Mouse (Mus musculus): ENCODE data around the gene Gpr171. TPM values are rescaled to one million over a fixed set of nuclear protein-coding genes. Genes with fewer than 3 reads are reported as not detected.

Gene Gpr171
- polyA plus RNA-seq, 1 experiment from 2014 or later: 1.1 TPM

DNA sequence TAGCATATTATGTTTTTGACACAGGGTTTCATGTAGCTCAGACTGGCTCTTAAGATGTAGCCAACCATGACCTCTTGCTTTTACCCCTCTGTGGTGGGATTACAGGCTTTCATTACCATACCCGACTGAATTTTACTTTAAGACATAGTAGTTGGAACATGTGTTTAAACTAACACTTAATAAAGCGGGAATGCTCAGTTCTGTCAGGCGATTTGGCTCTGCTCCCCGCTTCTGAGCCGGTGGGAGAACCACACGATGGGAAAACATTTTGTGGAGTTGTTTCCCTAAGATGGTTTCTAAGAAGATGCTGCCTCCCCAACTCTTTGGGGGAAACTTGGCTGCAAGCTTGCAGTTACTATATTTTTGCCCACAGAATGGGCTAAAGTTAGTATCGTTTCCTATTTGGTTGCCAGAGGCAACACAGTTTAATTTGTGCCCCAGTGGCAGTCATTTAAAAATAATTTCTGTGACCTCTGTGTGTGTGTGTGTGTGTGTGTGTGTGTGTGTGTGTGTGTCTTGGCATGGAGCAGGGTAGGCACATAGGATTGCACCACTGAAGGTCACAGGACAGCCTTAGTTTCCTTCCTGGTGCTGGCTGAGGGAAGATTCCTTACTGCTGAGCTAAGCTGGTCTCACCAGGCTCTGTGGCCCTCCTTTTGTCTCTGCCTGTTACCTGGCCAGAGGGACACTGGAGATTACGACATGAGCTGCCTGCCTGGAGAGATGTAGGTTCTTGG is 34.9 kb downstream of the Gpr171 start:
- 79% methylated on average over 8 of the region's 8 CpGs for WGBS
- no peaks in the 10 kb centered on the region for H3K27me3 ChIP-seq
- H3K4me3 ChIP-seq: no peak overlapping the region
- no peak overlapping the region for H3K9ac ChIP-seq
- no peak for ATAC-seq
- H3K4me1 ChIP-seq: no peaks in the 10 kb centered on the region
- no peak overlapping the region for H3K27ac ChIP-seq
- H3K9me3 ChIP-seq (replicated peaks): no peaks in the 10 kb centered on the region
- no peak overlapping the region for H3K4me2 ChIP-seq
- H3K36me3 ChIP-seq (ENCODE audit: poor library complexity, severe bottlenecking): no peaks in the 10 kb centered on the region; the same call in 1 of the 2 replicates

GRCm38 (mm10) chr3:59065937-59066336 is 35.7 kb downstream of the Gpr171 start:
- Histone ChIP-seq H3K27me3 (no peaks in the 10 kb centered on the region), H3K9ac (no peak overlapping the region), H3K36me3 (ENCODE audit: poor library complexity, severe bottlenecking) (no peaks in the 10 kb centered on the region; the same call in 1 of the 2 replicates), H3K9me3 (replicated peaks) (no peaks in the 10 kb centered on the region), H3K4me3 (no peak overlapping the region), H3K4me1 (no peaks in the 10 kb centered on the region), H3K27ac (no peak overlapping the region), H3K4me2 (no peak overlapping the region)
- WGBS: 87% methylated on average over 3 of the region's 3 CpGs
- no peak for ATAC-seq

DNA sequence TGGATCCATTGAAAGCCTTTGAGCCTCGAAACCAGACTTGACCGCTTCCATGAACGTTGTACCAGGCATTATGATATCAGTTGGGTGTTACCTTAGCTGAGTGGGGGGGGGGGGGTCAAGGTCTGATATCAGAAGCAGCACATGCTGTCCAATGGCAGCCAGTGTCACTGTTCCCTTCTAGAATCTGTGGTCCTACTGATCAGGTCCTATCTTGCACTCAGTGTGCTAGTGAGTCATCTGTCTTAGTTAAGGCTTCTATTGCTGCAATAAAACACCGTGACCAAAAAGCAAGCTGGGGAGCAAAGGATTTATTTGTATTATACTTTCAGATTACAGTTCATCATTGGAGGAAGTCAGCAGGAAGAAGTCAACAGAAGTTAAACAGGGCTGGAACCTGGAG is 38.2 kb downstream of the Gpr171 start:
- Histone ChIP-seq H3K4me2 (no peak overlapping the region), H3K9me3 (replicated peaks) (no peaks in the 10 kb centered on the region), H3K9ac (no peak overlapping the region), H3K27ac (no peak overlapping the region), H3K4me1 (peaks cover 5% of the 10 kb centered on the region), H3K4me3 (no peak overlapping the region), H3K27me3 (no peaks in the 10 kb centered on the region), H3K36me3 (ENCODE audit: poor library complexity, severe bottlenecking) (no peaks in the 10 kb centered on the region; the same call in 1 of the 2 replicates)
- 91% methylated on average over 4 of the region's 4 CpGs for WGBS
- no peak for ATAC-seq

DNA sequence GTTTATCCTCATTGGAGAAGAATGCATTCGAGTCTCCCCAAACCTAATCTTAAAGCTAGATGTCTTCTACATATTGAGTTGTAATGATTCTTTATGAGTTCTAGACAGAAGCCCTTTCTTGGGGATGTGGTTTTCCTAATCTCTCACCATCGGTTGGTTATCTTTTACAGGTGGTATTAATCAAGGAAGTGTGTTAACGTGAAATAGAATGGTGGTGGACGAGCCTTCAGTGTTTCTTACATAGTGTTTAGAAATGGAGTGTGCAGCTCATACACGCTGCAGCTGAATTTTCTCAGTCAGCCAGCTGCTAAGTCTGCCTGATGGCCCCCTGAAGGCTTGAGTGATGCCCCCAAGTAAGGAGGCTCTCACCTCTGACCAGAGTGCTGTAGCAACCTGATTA is 39.5 kb downstream of the Gpr171 start:
- H3K9ac ChIP-seq: no peak overlapping the region
- 68% methylated on average over 5 of the region's 5 CpGs for WGBS
- no peak overlapping the region for H3K27ac ChIP-seq
- no peak for ATAC-seq
- H3K36me3 ChIP-seq (ENCODE audit: poor library complexity, severe bottlenecking): no peaks in the 10 kb centered on the region; the same call in 1 of the 2 replicates
- H3K4me3 ChIP-seq: no peak overlapping the region
- H3K4me2 ChIP-seq: no peak overlapping the region
- no peaks in the 10 kb centered on the region for H3K27me3 ChIP-seq
- no peaks in the 10 kb centered on the region for H3K9me3 ChIP-seq (replicated peaks)
- peaks cover 5% of the 10 kb centered on the region for H3K4me1 ChIP-seq

DNA sequence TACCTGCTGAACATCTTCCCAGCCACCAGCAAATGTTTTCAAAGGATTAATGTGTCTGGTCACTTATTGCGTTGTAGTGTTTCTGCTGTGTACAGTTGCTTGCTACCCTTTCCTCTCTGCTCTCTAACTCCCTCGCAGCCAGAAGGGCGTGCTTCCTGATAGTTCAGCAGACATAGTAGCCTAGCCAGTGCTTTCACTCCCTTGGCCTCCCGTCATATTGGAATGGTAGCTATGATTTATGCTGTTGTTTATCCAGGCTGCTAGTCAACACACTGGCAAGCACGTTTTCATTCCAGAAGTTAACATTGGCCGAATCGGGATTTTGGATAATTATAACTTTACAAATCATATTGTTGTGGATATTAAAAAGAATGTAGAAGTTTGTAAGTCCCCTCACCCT is 41.5 kb downstream of the Gpr171 start:
- no peak for ATAC-seq
- WGBS: 89% methylated on average over 7 of the region's 7 CpGs

DNA sequence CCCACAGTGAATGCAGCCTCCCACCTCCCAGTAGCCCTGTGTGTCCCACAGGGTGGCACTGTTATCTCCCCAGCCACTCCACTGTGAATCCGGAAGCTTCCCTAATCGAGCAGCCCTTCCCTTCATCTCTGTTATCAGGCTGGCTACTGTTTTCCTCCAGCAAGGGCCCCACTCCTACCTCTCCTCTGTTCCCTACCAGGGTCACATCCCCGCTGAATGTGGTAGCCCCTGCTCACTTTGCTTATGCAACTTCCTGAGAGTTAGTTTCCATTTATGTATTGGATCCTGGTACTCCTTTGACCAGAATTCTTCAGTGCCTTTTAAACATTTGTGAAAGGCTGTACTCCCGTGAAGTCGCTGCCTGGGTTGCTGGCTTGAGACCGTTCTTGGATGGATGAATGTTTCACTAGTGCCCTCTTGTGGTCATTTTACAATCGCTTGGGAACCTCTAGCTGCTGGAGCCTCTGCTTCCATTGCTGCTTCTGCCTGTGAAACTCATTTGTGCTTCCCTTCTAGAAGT is 42.5 kb downstream of the Gpr171 start:
- peak; percentile 94 for ATAC-seq
- peak overlapping the region; percentile 19 for H3K4me2 ChIP-seq

More for the DNA sequence above, 41.5 kb downstream of the Gpr171 start:
- Histone ChIP-seq H3K27me3 (no peaks in the 10 kb centered on the region), H3K36me3 (ENCODE audit: poor library complexity, severe bottlenecking) (no peaks in the 10 kb centered on the region; the same call in 1 of the 2 replicates), H3K9ac (no peak overlapping the region), H3K4me1 (peaks cover 5% of the 10 kb centered on the region), H3K4me3 (no peak overlapping the region), H3K27ac (no peak overlapping the region), H3K4me2 (no peak overlapping the region), H3K9me3 (replicated peaks) (no peaks in the 10 kb centered on the region)

DNA sequence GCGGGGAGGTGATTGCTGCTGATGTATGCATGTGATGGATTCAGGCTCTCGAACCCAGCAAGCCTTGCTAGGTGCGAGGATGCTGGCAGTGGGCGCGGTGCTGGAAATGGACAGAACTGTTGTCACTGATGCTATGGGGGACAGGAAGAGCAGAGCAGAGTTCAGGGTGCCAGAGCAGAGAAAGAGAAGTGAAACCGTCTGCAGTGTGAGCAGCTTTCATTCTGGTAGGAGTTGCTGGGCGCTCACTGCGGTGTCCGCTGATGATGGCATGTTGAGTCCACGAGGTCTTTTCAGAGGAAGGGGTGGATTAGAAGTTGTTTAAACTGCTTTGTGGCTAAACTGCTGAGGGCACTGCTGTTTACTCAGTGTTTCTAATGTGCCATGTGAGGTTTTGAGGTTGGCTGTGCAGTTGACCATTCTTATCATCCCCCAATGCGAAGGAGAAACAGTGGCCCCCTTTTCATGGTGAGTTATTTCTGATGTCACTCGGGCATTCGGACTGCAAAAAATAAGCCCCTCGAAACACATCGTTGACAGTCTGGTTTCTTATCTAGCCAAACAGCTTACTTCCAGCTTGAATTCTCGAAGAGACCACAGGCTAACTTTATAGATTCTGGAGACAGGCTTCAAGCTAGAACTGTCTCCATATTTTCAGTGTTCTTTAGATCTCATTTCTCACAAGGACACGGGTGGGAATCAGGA is 46.6 kb downstream of the Gpr171 start:
- ATAC-seq: no peak
- H3K4me1 ChIP-seq: peaks cover 5% of the 10 kb centered on the region
- H3K9me3 ChIP-seq (replicated peaks): no peaks in the 10 kb centered on the region
- no peak overlapping the region for H3K9ac ChIP-seq
- whole genome bisulfite sequencing: 92% methylated on average over 17 of the region's 17 CpGs
- no peaks in the 10 kb centered on the region for H3K36me3 ChIP-seq (ENCODE audit: poor library complexity, severe bottlenecking)
- H3K4me2 ChIP-seq: no peak overlapping the region
- no peak overlapping the region for H3K27ac ChIP-seq
- H3K4me3 ChIP-seq: no peak overlapping the region
- no peaks in the 10 kb centered on the region for H3K27me3 ChIP-seq

More for the DNA sequence above, 42.5 kb downstream of the Gpr171 start:
- H3K9me3 ChIP-seq (replicated peaks): no peaks in the 10 kb centered on the region
- no peak overlapping the region for H3K9ac ChIP-seq
- H3K36me3 ChIP-seq (ENCODE audit: poor library complexity, severe bottlenecking): no peaks in the 10 kb centered on the region; the same call in 1 of the 2 replicates
- peaks cover 5% of the 10 kb centered on the region for H3K4me1 ChIP-seq
- no peak overlapping the region for H3K4me3 ChIP-seq
- no peaks in the 10 kb centered on the region for H3K27me3 ChIP-seq
- 2% methylated on average over 7 of the region's 7 CpGs for WGBS
- no peak overlapping the region for H3K27ac ChIP-seq

Other genes with a start within 250 kb of the Gpr171 start
- 0.37 and 0.73 TPM in 2 replicates for gene Clrn1, start 216.5 kb downstream of the Gpr171 start, polyA plus RNA-seq (2015; fragmentation: Nextera tagmentation; extraction: Ambion mirVana)
- gene Med12l, start 96.0 kb downstream of the Gpr171 start, polyA plus RNA-seq (2015; fragmentation: Nextera tagmentation; extraction: Ambion mirVana): 3.5 and 3.7 TPM in 2 replicates
- gene P2ry14, start 51.8 kb upstream of the Gpr171 start, polyA plus RNA-seq (2015; fragmentation: Nextera tagmentation; extraction: Ambion mirVana): 2.9 and 3.2 TPM in 2 replicates
- gene Gpr87, start 93.3 kb upstream of the Gpr171 start, polyA plus RNA-seq (2015; fragmentation: Nextera tagmentation; extraction: Ambion mirVana): 0.15 TPM in 1 of 2 replicates, not detected in the other
- gene P2ry13, start 109.1 kb upstream of the Gpr171 start, polyA plus RNA-seq (2015; fragmentation: Nextera tagmentation; extraction: Ambion mirVana): 0.94 and 1.2 TPM in 2 replicates
- gene P2ry12, start 161.1 kb upstream of the Gpr171 start, polyA plus RNA-seq (2015; fragmentation: Nextera tagmentation; extraction: Ambion mirVana): 4.5 and 4.9 TPM in 2 replicates
- 2.2 and 2.3 TPM in 2 replicates for gene Igsf10, start 242.6 kb upstream of the Gpr171 start, polyA plus RNA-seq (2015; fragmentation: Nextera tagmentation; extraction: Ambion mirVana)

Measured in forebrain, embryonic 13.5 days (tissue).